Mouse (Mus musculus) C2C12 (cell line): ENCODE results near the gene Lypd6. TPM values are rescaled to one million over a fixed set of nuclear protein-coding genes. Genes with fewer than 3 reads are reported as not detected.
A peak's percentile ranks its signal among the peaks of the same experiment; 100 is the strongest.

Source experiments
- H3K27me3 ChIP-seq: one replicate; pipeline ENCODE4 v1.6.1; 2011; ENCODE audit not compliant: control insufficient read depth, insufficient read depth, insufficient read length
- H3K36me3 ChIP-seq: one replicate; pipeline ENCODE4 v1.6.1; 2011; ENCODE audit not compliant: control insufficient read depth, insufficient read depth
- H3K4me3 ChIP-seq: one replicate; pipeline ENCODE4 v1.5.1; 2011; ENCODE audit warnings: mild to moderate bottlenecking, control low read depth; ENCODE audit not compliant: poor library complexity, insufficient read depth, severe bottlenecking
- H3K79me2 ChIP-seq: one replicate; pipeline ENCODE4 v1.6.1; 2011; ENCODE audit not compliant: control insufficient read depth, insufficient read depth
- H3K79me3 ChIP-seq: one replicate; pipeline ENCODE4 v1.6.1; 2011; ENCODE audit warnings: low read depth, control low read depth
- H3ac ChIP-seq: one replicate; pipeline ENCODE3; 2011; ENCODE audit warnings: low read depth; ENCODE audit not compliant: control insufficient read depth, insufficient read length
- CEBPB ChIP-seq: IDR thresholded peaks from one replicate; pipeline ENCODE4 v1.6.1; 2011; ENCODE audit warnings: low read depth, mild to moderate bottlenecking, control low read depth, moderate library complexity
- CTCF ChIP-seq: IDR thresholded peaks from one replicate; pipeline ENCODE4 v1.5.1; 2011; ENCODE audit not compliant: control insufficient read depth, insufficient read depth, insufficient read length
- FOSL1 ChIP-seq: IDR thresholded peaks from one replicate; pipeline ENCODE4 v1.8.0; 2011; ENCODE audit warnings: mild to moderate bottlenecking, low read length; ENCODE audit not compliant: poor library complexity, insufficient read depth, severe bottlenecking
- MAX ChIP-seq: IDR thresholded peaks from one replicate; pipeline ENCODE4 v1.6.1; 2011; ENCODE audit warnings: mild to moderate bottlenecking, control low read depth
- MYOD1 ChIP-seq: IDR thresholded peaks from one replicate; pipeline ENCODE4 v1.6.1; 2011; ENCODE audit warnings: low read depth; ENCODE audit not compliant: control insufficient read depth, insufficient read length
- MYOG ChIP-seq: IDR thresholded peaks from one replicate; pipeline ENCODE4 v1.6.1; 2011; ENCODE audit not compliant: control insufficient read depth, insufficient read length; ENCODE audit errors: extremely low read depth
- USF1 ChIP-seq: IDR thresholded peaks from one replicate; pipeline ENCODE4 v1.6.1; 2011; ENCODE audit warnings: low read depth, mild to moderate bottlenecking, control low read depth, moderate library complexity
- polyA plus RNA-seq: library from polyadenylated mRNA; unstranded; fragments of >200 nt; fragmentation: generic; extraction: Trizol; gene quantifications from one replicate; pipeline ENCODE4 v1.2.1, GENCODE M21; 2012; ENCODE audit warnings: missing spikeins

Lypd6 gene
- polyA plus RNA-seq, 1 experiment, result 0.55 TPM

GRCm38 (mm10) chr2:50200541-50200940 is 134.3 kb downstream of the Lypd6 start:
- no peaks in the 10 kb centered on the region for H3K27me3 ChIP-seq
- TF ChIP-seq CEBPB (no peak), MYOD1 (no peak), CTCF (no peak), MYOG (no peak), USF1 (no peak), FOSL1 (no peak)
- H3K4me3 ChIP-seq, result no peak overlapping the region
- H3K79me2 ChIP-seq, result no peaks in the 10 kb centered on the region
- H3K36me3 ChIP-seq, result no peaks in the 10 kb centered on the region
- no peaks in the 10 kb centered on the region for H3K79me3 ChIP-seq
- no peak overlapping the region for H3ac ChIP-seq

GRCm38 (mm10) chr2:50220574-50220973 is 154.3 kb downstream of the Lypd6 start:
- no peaks in the 10 kb centered on the region for H3K79me3 ChIP-seq
- H3K27me3 ChIP-seq, result no peaks in the 10 kb centered on the region
- no peak for TF ChIP-seq MYOG
- no peak for TF ChIP-seq FOSL1
- TF ChIP-seq MAX, result no peak
- no peak for TF ChIP-seq MYOD1
- TF ChIP-seq CTCF, result no peak
- TF ChIP-seq USF1, result no peak
- H3K4me3 ChIP-seq, result no peak overlapping the region
- H3ac ChIP-seq, result no peak overlapping the region
- H3K79me2 ChIP-seq, result no peaks in the 10 kb centered on the region
- no peaks in the 10 kb centered on the region for H3K36me3 ChIP-seq

- Histone ChIP-seq H3K4me3 (no peak overlapping the region), H3K79me3 (no peaks in the 10 kb centered on the region), H3K79me2 (no peaks in the 10 kb centered on the region), H3ac (no peak overlapping the region), H3K36me3 (no peaks in the 10 kb centered on the region), H3K27me3 (no peaks in the 10 kb centered on the region)
- TF ChIP-seq MYOD1 (no peak), CTCF (no peak), MYOG (no peak), MAX (no peak), CEBPB (peak; percentile 62), USF1 (no peak), FOSL1 (no peak)
These were observed 158.8 kb downstream of the Lypd6 start for GRCm38 (mm10) chr2:50225019-50225418.

GRCm38 (mm10) chr2:50233491-50233890 is 167.3 kb downstream of the Lypd6 start:
- H3K79me2 ChIP-seq, result no peaks in the 10 kb centered on the region
- H3K36me3 ChIP-seq, result no peaks in the 10 kb centered on the region
- H3K27me3 ChIP-seq, result no peaks in the 10 kb centered on the region
- no peaks in the 10 kb centered on the region for H3K79me3 ChIP-seq
- no peak overlapping the region for H3K4me3 ChIP-seq
- TF ChIP-seq MYOG (no peak), MYOD1 (no peak), MAX (no peak), CTCF (no peak), CEBPB (no peak), USF1 (no peak), FOSL1 (no peak)
- no peak overlapping the region for H3ac ChIP-seq

Other genes with a start within 250 kb of the Lypd6 start
- gene Mmadhc, start 230.4 kb downstream of the Lypd6 start, polyA plus RNA-seq, result 98.7 TPM